Mouse (Mus musculus): ENCODE results near the gene Tjp1. TPM values are rescaled to one million over a fixed set of nuclear protein-coding genes. Genes with fewer than 3 reads are reported as not detected.

Gene Tjp1
- polyA plus RNA-seq, 1 experiment from 2014 or later, result 27.8 TPM

GRCm38 (mm10) chr7:65370787-65371616 is 156.6 kb downstream of the Tjp1 start:
- under 1% methylated on average over 63 of the region's 92 CpGs for WGBS
- H3K9ac ChIP-seq (ENCODE audit: low read length), result peak overlapping the region; percentile 83
- DNase-seq (ENCODE audit: low spot score), result peak; percentile 93
- no peaks in the 10 kb centered on the region for H3K9me3 ChIP-seq (ENCODE audit: control insufficient read depth, low read length)
- H3K27me3 ChIP-seq (ENCODE audit: control insufficient read depth, insufficient read depth, low read length), result no peaks in the 10 kb centered on the region
- H3K36me3 ChIP-seq (ENCODE audit: control insufficient read depth, insufficient read depth, low read length), result no peaks in the 10 kb centered on the region
- peak overlapping the region; percentile 62 for H3K4me2 ChIP-seq (ENCODE audit: low read depth)
- peak overlapping the region; percentile 86 for H3K27ac ChIP-seq (ENCODE audit: low read depth, low read length)
- H3K4me3 ChIP-seq (ENCODE audit: low read depth, low read length), result peak overlapping the region; percentile 91
- peak; percentile 87 for ATAC-seq (ENCODE audit: insufficient read depth, low FRiP score, low TSS enrichment)
- peaks cover 9% of the 10 kb centered on the region for H3K4me1 ChIP-seq (ENCODE audit: control insufficient read depth, insufficient read depth, low read length)

GRCm38 (mm10) chr7:65370381-65370786 is 157.2 kb downstream of the Tjp1 start:
- H3K36me3 ChIP-seq (ENCODE audit: control insufficient read depth, insufficient read depth, low read length), result no peaks in the 10 kb centered on the region
- peak overlapping the region; percentile 83 for H3K9ac ChIP-seq (ENCODE audit: low read length)
- H3K4me2 ChIP-seq (ENCODE audit: low read depth), result peak overlapping the region; percentile 62
- no peaks in the 10 kb centered on the region for H3K27me3 ChIP-seq (ENCODE audit: control insufficient read depth, insufficient read depth, low read length)
- peak overlapping the region; percentile 86 for H3K27ac ChIP-seq (ENCODE audit: low read depth, low read length)
- peak overlapping the region; percentile 91 for H3K4me3 ChIP-seq (ENCODE audit: low read depth, low read length)
- DNase-seq (ENCODE audit: low spot score) (no peak), ATAC-seq (ENCODE audit: insufficient read depth, low FRiP score, low TSS enrichment) (peak; percentile 51)
- H3K9me3 ChIP-seq (ENCODE audit: control insufficient read depth, low read length), result no peaks in the 10 kb centered on the region
- 1% methylated on average over 25 of the region's 46 CpGs for WGBS
- peaks cover 9% of the 10 kb centered on the region for H3K4me1 ChIP-seq (ENCODE audit: control insufficient read depth, insufficient read depth, low read length)

GRCm38 (mm10) chr7:65369101-65369500 is 158.5 kb downstream of the Tjp1 start:
- 23% methylated on average over 5 of the region's 5 CpGs for WGBS
- Histone ChIP-seq H3K4me1 (ENCODE audit: control insufficient read depth, insufficient read depth, low read length) (peaks cover 9% of the 10 kb centered on the region), H3K36me3 (ENCODE audit: control insufficient read depth, insufficient read depth, low read length) (no peaks in the 10 kb centered on the region), H3K9ac (ENCODE audit: low read length) (no peak overlapping the region), H3K4me3 (ENCODE audit: low read depth, low read length) (peak overlapping the region; percentile 18; the same call in 1 of the 2 replicates), H3K27me3 (ENCODE audit: control insufficient read depth, insufficient read depth, low read length) (no peaks in the 10 kb centered on the region), H3K4me2 (ENCODE audit: low read depth) (peak overlapping the region; percentile 33), H3K27ac (ENCODE audit: low read depth, low read length) (no peak overlapping the region), H3K9me3 (ENCODE audit: control insufficient read depth, low read length) (no peaks in the 10 kb centered on the region)
- DNase-seq (ENCODE audit: low spot score) (no peak), ATAC-seq (ENCODE audit: insufficient read depth, low FRiP score, low TSS enrichment) (no peak)

GRCm38 (mm10) chr7:65367386-65368245 is 160.0 kb downstream of the Tjp1 start:
- WGBS, result 78% methylated on average over 16 of the region's 16 CpGs

GRCm38 (mm10) chr7:65366153-65366552 is 161.4 kb downstream of the Tjp1 start:
- no peak for DNase-seq (ENCODE audit: low spot score)
- no peaks in the 10 kb centered on the region for H3K9me3 ChIP-seq (ENCODE audit: control insufficient read depth, low read length)
- H3K4me3 ChIP-seq (ENCODE audit: low read depth, low read length), result no peak overlapping the region
- no peak overlapping the region for H3K27ac ChIP-seq (ENCODE audit: low read depth, low read length)
- WGBS, result 20% methylated on average over 1 of the region's 1 CpGs
- H3K9ac ChIP-seq (ENCODE audit: low read length), result no peak overlapping the region
- H3K4me1 ChIP-seq (ENCODE audit: control insufficient read depth, insufficient read depth, low read length), result peaks cover 9% of the 10 kb centered on the region
- no peaks in the 10 kb centered on the region for H3K27me3 ChIP-seq (ENCODE audit: control insufficient read depth, insufficient read depth, low read length)
- no peak for ATAC-seq (ENCODE audit: insufficient read depth, low FRiP score, low TSS enrichment)
- H3K36me3 ChIP-seq (ENCODE audit: control insufficient read depth, insufficient read depth, low read length), result no peaks in the 10 kb centered on the region
- H3K4me2 ChIP-seq (ENCODE audit: low read depth), result no peak overlapping the region

More at GRCm38 (mm10) chr7:65367386-65368245, 160.0 kb downstream of the Tjp1 start:
- ATAC-seq (ENCODE audit: insufficient read depth, low FRiP score, low TSS enrichment) (no peak), DNase-seq (ENCODE audit: low spot score) (no peak)
- no peaks in the 10 kb centered on the region for H3K9me3 ChIP-seq (ENCODE audit: control insufficient read depth, low read length)
- H3K4me2 ChIP-seq (ENCODE audit: low read depth), result no peak overlapping the region
- no peak overlapping the region for H3K9ac ChIP-seq (ENCODE audit: low read length)
- H3K27me3 ChIP-seq (ENCODE audit: control insufficient read depth, insufficient read depth, low read length), result no peaks in the 10 kb centered on the region
- H3K27ac ChIP-seq (ENCODE audit: low read depth, low read length), result no peak overlapping the region
- no peak overlapping the region for H3K4me3 ChIP-seq (ENCODE audit: low read depth, low read length)
- peaks cover 9% of the 10 kb centered on the region for H3K4me1 ChIP-seq (ENCODE audit: control insufficient read depth, insufficient read depth, low read length)
- H3K36me3 ChIP-seq (ENCODE audit: control insufficient read depth, insufficient read depth, low read length), result no peaks in the 10 kb centered on the region

DNA sequence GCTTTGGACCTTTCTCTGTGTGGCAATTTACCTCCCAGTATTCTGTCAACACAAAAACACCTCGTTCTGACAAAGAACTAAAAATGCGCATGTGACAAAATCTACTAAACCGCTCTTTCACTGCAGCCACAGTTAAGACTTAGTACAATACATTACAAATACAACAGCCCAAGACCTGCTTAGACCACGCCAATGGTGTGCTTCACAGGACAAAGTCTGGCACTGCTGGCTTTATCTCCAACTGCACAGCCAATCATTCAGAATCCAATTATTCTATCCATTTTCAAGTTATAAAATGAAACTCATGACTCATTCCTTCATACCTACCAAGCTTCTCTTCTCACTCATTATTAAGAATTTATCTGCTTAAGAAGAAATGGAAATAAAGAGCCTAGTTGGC is 162.0 kb downstream of the Tjp1 start:
- Histone ChIP-seq H3K4me2 (ENCODE audit: low read depth) (no peak overlapping the region), H3K27ac (ENCODE audit: low read depth, low read length) (no peak overlapping the region), H3K4me3 (ENCODE audit: low read depth, low read length) (no peak overlapping the region), H3K9me3 (ENCODE audit: control insufficient read depth, low read length) (no peaks in the 10 kb centered on the region), H3K27me3 (ENCODE audit: control insufficient read depth, insufficient read depth, low read length) (no peaks in the 10 kb centered on the region), H3K9ac (ENCODE audit: low read length) (no peak overlapping the region), H3K4me1 (ENCODE audit: control insufficient read depth, insufficient read depth, low read length) (peaks cover 9% of the 10 kb centered on the region), H3K36me3 (ENCODE audit: control insufficient read depth, insufficient read depth, low read length) (no peaks in the 10 kb centered on the region)
- no peak for ATAC-seq (ENCODE audit: insufficient read depth, low FRiP score, low TSS enrichment)
- DNase-seq (ENCODE audit: low spot score), result no peak
- WGBS, result 89% methylated on average over 4 of the region's 4 CpGs

- no peak overlapping the region for H3K4me2 ChIP-seq (ENCODE audit: low read depth)
- H3K27ac ChIP-seq (ENCODE audit: low read depth, low read length), result no peak overlapping the region
- H3K9ac ChIP-seq (ENCODE audit: low read length), result no peak overlapping the region
- no peaks in the 10 kb centered on the region for H3K27me3 ChIP-seq (ENCODE audit: control insufficient read depth, insufficient read depth, low read length)
- no peaks in the 10 kb centered on the region for H3K36me3 ChIP-seq (ENCODE audit: control insufficient read depth, insufficient read depth, low read length)
- H3K4me1 ChIP-seq (ENCODE audit: control insufficient read depth, insufficient read depth, low read length), result peaks cover 3% of the 10 kb centered on the region; the same call in 1 of the 2 replicates
- 67% methylated on average over 3 of the region's 3 CpGs for WGBS
- ATAC-seq (ENCODE audit: insufficient read depth, low FRiP score, low TSS enrichment) (no peak), DNase-seq (ENCODE audit: low spot score) (no peak)
- H3K4me3 ChIP-seq (ENCODE audit: low read depth, low read length), result no peak overlapping the region
- no peaks in the 10 kb centered on the region for H3K9me3 ChIP-seq (ENCODE audit: control insufficient read depth, low read length)
These were observed 167.3 kb downstream of the Tjp1 start for GRCm38 (mm10) chr7:65360278-65360677.

DNA sequence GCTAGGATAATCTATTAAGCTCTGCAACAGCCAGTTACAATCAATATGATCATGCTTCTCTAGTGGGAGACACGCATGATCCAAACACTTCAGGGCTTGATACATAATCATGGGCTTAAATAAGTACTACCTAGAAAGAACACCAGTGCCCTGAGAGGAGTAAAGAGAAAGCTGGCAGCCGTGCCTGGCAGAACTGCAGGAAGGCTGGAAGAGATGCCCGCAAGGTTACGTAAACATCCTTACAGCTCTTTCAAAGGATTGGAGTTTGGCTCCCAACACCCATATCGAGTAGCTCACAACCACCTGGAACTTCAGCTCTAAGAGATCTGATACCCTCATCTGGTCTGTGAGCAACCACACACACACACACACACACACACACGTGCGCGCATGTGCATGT is 167.8 kb downstream of the Tjp1 start:
- ATAC-seq (ENCODE audit: insufficient read depth, low FRiP score, low TSS enrichment) (no peak), DNase-seq (ENCODE audit: low spot score) (no peak)
- H3K27me3 ChIP-seq (ENCODE audit: control insufficient read depth, insufficient read depth, low read length), result no peaks in the 10 kb centered on the region
- 83% methylated on average over 8 of the region's 8 CpGs for WGBS
- H3K27ac ChIP-seq (ENCODE audit: low read depth, low read length), result no peak overlapping the region
- H3K4me1 ChIP-seq (ENCODE audit: control insufficient read depth, insufficient read depth, low read length), result peaks cover 3% of the 10 kb centered on the region; the same call in 1 of the 2 replicates
- H3K36me3 ChIP-seq (ENCODE audit: control insufficient read depth, insufficient read depth, low read length), result no peaks in the 10 kb centered on the region
- no peak overlapping the region for H3K4me2 ChIP-seq (ENCODE audit: low read depth)
- H3K4me3 ChIP-seq (ENCODE audit: low read depth, low read length), result no peak overlapping the region
- H3K9me3 ChIP-seq (ENCODE audit: control insufficient read depth, low read length), result no peaks in the 10 kb centered on the region
- H3K9ac ChIP-seq (ENCODE audit: low read length), result no peak overlapping the region

All from neural tube, embryonic 11.5 days (tissue).